Mouse (Mus musculus): ENCODE measurements around the gene Gprc5d.

- no peak for TF ChIP-seq CTCF (IDR thresholded peaks at IDR 0.05; ENCODE audit: extremely low read depth, insufficient read depth, low read length)
- no peak for TF ChIP-seq POLR2A (IDR thresholded peaks at IDR 0.05; ENCODE audit: extremely low read depth, insufficient read depth, low read length)
Observed at GRCm38 (mm10) chr6:135118183-135118582, at the start of gene Gprc5d.

Data from cortical plate, adult 2 months (tissue).